ENCODE assay signal across 8 mouse cellular contexts in genomic region chr7:19524420-19525104, GRCm38 (mm10). TPM values are rescaled to one million over a fixed set of nuclear protein-coding genes. Genes with fewer than 3 reads are reported as not detected.
DNase-seq lines count a peak whose midpoint lies in the region; ATAC-seq lines count a peak whose summit lies in the region.

No protein-coding gene starts in this region.

- H3K27me3 ChIP-seq in heart, embryonic 16.5 days (ENCODE audit: control insufficient read depth, insufficient read depth, low read length) = peaks cover 54% of the 10 kb centered on the region
- peaks cover 73% of the 10 kb centered on the region for H3K27me3 ChIP-seq in embryonic facial prominence, embryonic 10.5 days (replicated peaks; ENCODE audit: low read depth, poor library complexity, severe bottlenecking)
- peaks cover 52% of the 10 kb centered on the region for H3K27me3 ChIP-seq in hindbrain, embryonic 15.5 days
- H3K27me3 ChIP-seq in midbrain, embryonic 13.5 days = peaks cover 61% of the 10 kb centered on the region

- H3K9ac ChIP-seq in heart, embryonic 16.5 days (ENCODE audit: low read length) = peak overlapping the region; percentile 61
- H3K9ac ChIP-seq in hindbrain, embryonic 15.5 days = peak overlapping the region; percentile 43
- peak overlapping the region; percentile 60 for H3K9ac ChIP-seq in midbrain, embryonic 13.5 days (replicated peaks)

- ATAC-seq in heart, embryonic 16.5 days (replicated peaks; ENCODE audit: extremely low read depth, insufficient read depth, low FRiP score) = no peak; the same call in 1 of the 2 replicates
- ATAC-seq in hindbrain, embryonic 15.5 days (ENCODE audit: low FRiP score, low read depth) = peak; percentile 27
- peak; percentile 43 for ATAC-seq in midbrain, embryonic 13.5 days
- ATAC-seq in megakaryocyte progenitor cell, adult 5-6 weeks (replicated peaks; ENCODE audit: poor library complexity) = no peak

- peaks cover 21% of the 10 kb centered on the region for H3K4me1 ChIP-seq in heart, embryonic 16.5 days (ENCODE audit: control insufficient read depth, insufficient read depth, low read length)
- H3K4me1 ChIP-seq in embryonic facial prominence, embryonic 10.5 days = peaks cover 30% of the 10 kb centered on the region
- peaks cover 32% of the 10 kb centered on the region for H3K4me1 ChIP-seq in hindbrain, embryonic 15.5 days (replicated peaks)
- peaks cover 31% of the 10 kb centered on the region for H3K4me1 ChIP-seq in midbrain, embryonic 13.5 days (replicated peaks)

- H3K9me3 ChIP-seq in heart, embryonic 16.5 days (replicated peaks; ENCODE audit: control insufficient read depth, low read length) = no peaks in the 10 kb centered on the region
- H3K9me3 ChIP-seq in embryonic facial prominence, embryonic 10.5 days = 0 out of 2 replicates have a peak, but pooled peaks cover 2% of the 10 kb centered on the region
- H3K9me3 ChIP-seq in hindbrain, embryonic 15.5 days = no peaks in the 10 kb centered on the region
- H3K9me3 ChIP-seq in midbrain, embryonic 13.5 days = no peaks in the 10 kb centered on the region

- H3K4me3 ChIP-seq in heart, embryonic 16.5 days (ENCODE audit: low read length) = peak overlapping the region; percentile 55
- H3K4me3 ChIP-seq in embryonic facial prominence, embryonic 10.5 days = peak overlapping the region; percentile 60
- peak overlapping the region; percentile 41 for H3K4me3 ChIP-seq in hindbrain, embryonic 15.5 days
- peak overlapping the region; percentile 39 for H3K4me3 ChIP-seq in midbrain, embryonic 13.5 days (replicated peaks)

- 14% methylated on average over 24 of the region's 24 CpGs for WGBS in heart, embryonic 16.5 days
- WGBS in embryonic facial prominence, embryonic 10.5 days = 13% methylated on average over 24 of the region's 24 CpGs
- WGBS in hindbrain, embryonic 15.5 days = 15% methylated on average over 24 of the region's 24 CpGs
- 10% methylated on average over 24 of the region's 24 CpGs for WGBS in midbrain, embryonic 13.5 days

- H3K36me3 ChIP-seq in heart, embryonic 16.5 days (ENCODE audit: control insufficient read depth, insufficient read depth) = peaks cover 4% of the 10 kb centered on the region; the same call in 1 of the 2 replicates
- H3K36me3 ChIP-seq in embryonic facial prominence, embryonic 10.5 days (replicated peaks) = peaks cover 15% of the 10 kb centered on the region
- H3K36me3 ChIP-seq in hindbrain, embryonic 15.5 days = 0 out of 2 replicates have a peak, but pooled peaks cover 5% of the 10 kb centered on the region
- H3K36me3 ChIP-seq in midbrain, embryonic 13.5 days = peaks cover 13% of the 10 kb centered on the region

- H3K4me2 ChIP-seq in heart, embryonic 16.5 days (ENCODE audit: low read depth, low read length) = peak overlapping the region; percentile 82
- peak overlapping the region; percentile 81 for H3K4me2 ChIP-seq in hindbrain, embryonic 15.5 days
- H3K4me2 ChIP-seq in midbrain, embryonic 13.5 days (replicated peaks) = peak overlapping the region; percentile 71

- no peak overlapping the region for H3K27ac ChIP-seq in heart, embryonic 16.5 days (ENCODE audit: low read length)
- H3K27ac ChIP-seq in embryonic facial prominence, embryonic 10.5 days (replicated peaks) = peak overlapping the region; percentile 49; the same call in 1 of the 2 replicates
- no peak overlapping the region for H3K27ac ChIP-seq in hindbrain, embryonic 15.5 days (replicated peaks)
- no peak overlapping the region for H3K27ac ChIP-seq in midbrain, embryonic 13.5 days

- DNase-seq in heart, adult 11 months = no peak
- no peak for DNase-seq in embryonic facial prominence, embryonic 10.5 days (ENCODE audit: low spot score)
- no peak for DNase-seq in retina, embryonic 14.5 days (ENCODE audit: low spot score)
- DNase-seq in frontal cortex, postnatal 25 days (ENCODE audit: low spot score in 2 of 2) = no peak

RNA-seq across cellular contexts. Expression of gene Nkpd1, which starts 6.9 kb away (rescaled TPM):
- polyA plus RNA-seq in heart, embryonic 16.5 days (2015; fragmentation: Nextera tagmentation; extraction: Ambion mirVana) = 0.14 TPM in 1 of 2 replicates, not detected in the other
- polyA plus RNA-seq in embryonic facial prominence, embryonic 10.5 days (2016; fragmentation: Nextera tagmentation; extraction: Ambion mirVana) = 0.17 and 0.19 TPM in 2 replicates
- 1.1 and 1.2 TPM in 2 replicates for polyA plus RNA-seq in hindbrain, embryonic 15.5 days (2015; fragmentation: Nextera tagmentation; extraction: Ambion mirVana)
- polyA plus RNA-seq in midbrain, embryonic 13.5 days (2015; fragmentation: Nextera tagmentation; extraction: Ambion mirVana) = 0.08 and 0.11 TPM in 2 replicates
- not detected in 2 replicates for total RNA-seq in megakaryocyte progenitor cell, adult 5-6 weeks (2015)
- total RNA-seq in megakaryocyte progenitor cell, adult 5-6 weeks (2017) = 0.17 and 0.34 TPM in 2 replicates

RNA-seq across cellular contexts. Expression of gene Trappc6a, which starts 16.4 kb away (rescaled TPM):
- polyA plus RNA-seq in heart, embryonic 16.5 days (2015; fragmentation: Nextera tagmentation; extraction: Ambion mirVana) = 73.2 and 83.4 TPM in 2 replicates
- polyA plus RNA-seq in embryonic facial prominence, embryonic 10.5 days (2016; fragmentation: Nextera tagmentation; extraction: Ambion mirVana) = 72.6 and 73.9 TPM in 2 replicates
- 39.4 and 41.4 TPM in 2 replicates for polyA plus RNA-seq in hindbrain, embryonic 15.5 days (2015; fragmentation: Nextera tagmentation; extraction: Ambion mirVana)
- 36.6 and 43.3 TPM in 2 replicates for polyA plus RNA-seq in midbrain, embryonic 13.5 days (2015; fragmentation: Nextera tagmentation; extraction: Ambion mirVana)
- total RNA-seq in megakaryocyte progenitor cell, adult 5-6 weeks (2015) = 55.2 and 58.3 TPM in 2 replicates
- total RNA-seq in megakaryocyte progenitor cell, adult 5-6 weeks (2017) = 26.1 and 39.5 TPM in 2 replicates

RNA-seq across cellular contexts. Expression of gene Bloc1s3, which starts 16.4 kb away (rescaled TPM):
- 1.6 and 1.7 TPM in 2 replicates for polyA plus RNA-seq in heart, embryonic 16.5 days (2015; fragmentation: Nextera tagmentation; extraction: Ambion mirVana)
- polyA plus RNA-seq in embryonic facial prominence, embryonic 10.5 days (2016; fragmentation: Nextera tagmentation; extraction: Ambion mirVana) = 1.9 TPM in 2 replicates
- polyA plus RNA-seq in hindbrain, embryonic 15.5 days (2015; fragmentation: Nextera tagmentation; extraction: Ambion mirVana) = 4.5 and 4.8 TPM in 2 replicates
- polyA plus RNA-seq in midbrain, embryonic 13.5 days (2015; fragmentation: Nextera tagmentation; extraction: Ambion mirVana) = 2.9 and 4.5 TPM in 2 replicates
- total RNA-seq in megakaryocyte progenitor cell, adult 5-6 weeks (2015) = 2.9 and 3.3 TPM in 2 replicates
- total RNA-seq in megakaryocyte progenitor cell, adult 5-6 weeks (2017) = 1.3 and 1.5 TPM in 2 replicates

RNA-seq across cellular contexts. Expression of gene Ppp1r37, which starts 38.3 kb away (rescaled TPM):
- 18.2 and 21.1 TPM in 2 replicates for polyA plus RNA-seq in heart, embryonic 16.5 days (2015; fragmentation: Nextera tagmentation; extraction: Ambion mirVana)
- polyA plus RNA-seq in embryonic facial prominence, embryonic 10.5 days (2016; fragmentation: Nextera tagmentation; extraction: Ambion mirVana) = 20.7 and 22.9 TPM in 2 replicates
- polyA plus RNA-seq in hindbrain, embryonic 15.5 days (2015; fragmentation: Nextera tagmentation; extraction: Ambion mirVana) = 42.5 and 46.6 TPM in 2 replicates
- 25.7 and 37.0 TPM in 2 replicates for polyA plus RNA-seq in midbrain, embryonic 13.5 days (2015; fragmentation: Nextera tagmentation; extraction: Ambion mirVana)
- total RNA-seq in megakaryocyte progenitor cell, adult 5-6 weeks (2015) = 11.0 and 11.7 TPM in 2 replicates
- total RNA-seq in megakaryocyte progenitor cell, adult 5-6 weeks (2017) = 13.4 and 18.1 TPM in 2 replicates

RNA-seq across cellular contexts. Expression of gene Zfp296, which starts 52.5 kb away (rescaled TPM):
- polyA plus RNA-seq in heart, embryonic 16.5 days (2015; fragmentation: Nextera tagmentation; extraction: Ambion mirVana) = 0.24 and 0.66 TPM in 2 replicates
- 0.41 and 0.44 TPM in 2 replicates for polyA plus RNA-seq in embryonic facial prominence, embryonic 10.5 days (2016; fragmentation: Nextera tagmentation; extraction: Ambion mirVana)
- 0.19 and 0.47 TPM in 2 replicates for polyA plus RNA-seq in hindbrain, embryonic 15.5 days (2015; fragmentation: Nextera tagmentation; extraction: Ambion mirVana)
- 0.26 and 0.31 TPM in 2 replicates for polyA plus RNA-seq in midbrain, embryonic 13.5 days (2015; fragmentation: Nextera tagmentation; extraction: Ambion mirVana)
- total RNA-seq in megakaryocyte progenitor cell, adult 5-6 weeks (2015) = 5.9 and 6.8 TPM in 2 replicates
- total RNA-seq in megakaryocyte progenitor cell, adult 5-6 weeks (2017) = 2.8 and 4.4 TPM in 2 replicates

Comparison
In these comparisons a context has a peak if more than half of its experiments do, and no peak if none do; other contexts are left out.
1. ATAC-seq: peak in hindbrain, embryonic 15.5 days (single experiment) and midbrain, embryonic 13.5 days (single experiment); none in heart, embryonic 16.5 days (single experiment) and megakaryocyte progenitor cell, adult 5-6 weeks (single experiment).
2. Peak in every context shown above with its lines, with median percentiles within 50 percentile points of each other: H3K4me2 ChIP-seq, H3K4me3 ChIP-seq and H3K9ac ChIP-seq.